ENCODE assay signal across 9 mouse cellular contexts in genomic region chr4:119359196-119359971, GRCm38 (mm10). TPM values are rescaled to one million over a fixed set of nuclear protein-coding genes. Genes with fewer than 3 reads are reported as not detected.
DNase-seq lines count a peak whose midpoint lies in the region; ATAC-seq and TF ChIP-seq lines count a peak whose summit lies in the region.
"Had no signal": no experiment of that assay in that cellular context is flagged by ENCODE, and none has a peak within 500 bp of the region (broad histone marks: within the 10 kb centered on the region; RNA-seq: fewer than 3 reads in every experiment).

No protein-coding gene starts in this region.

- WGBS in heart, adult 2 months, result 7% methylated on average over 30 of the region's 30 CpGs
- WGBS in embryonic facial prominence, embryonic 13.5 days, result 4% methylated on average over 30 of the region's 30 CpGs
- WGBS in hindbrain, postnatal 0 days, result 7% methylated on average over 30 of the region's 30 CpGs
- 11% methylated on average over 30 of the region's 30 CpGs for WGBS in liver, postnatal 0 days (ENCODE audit: insufficient replicate concordance)

- no peak overlapping the region for H3K27ac ChIP-seq in heart, adult 2 months
- H3K27ac ChIP-seq in embryonic facial prominence, embryonic 13.5 days, result peak overlapping the region; percentile 78
- H3K27ac ChIP-seq in hindbrain, postnatal 0 days, result peak overlapping the region; percentile 77
- H3K27ac ChIP-seq in liver, postnatal 0 days (ENCODE audit: low read depth), result 0 out of 2 replicates have a peak overlapping the region, but pooled peaks have one; percentile 6
- H3K27ac ChIP-seq: macrophage had no signal

- no peaks in the 10 kb centered on the region; the same call in 1 of the 2 replicates for H3K4me1 ChIP-seq in heart, adult 2 months (ENCODE audit: control insufficient read depth, insufficient read depth, low read length)
- H3K4me1 ChIP-seq in E14TG2a.4 (replicated peaks; ENCODE audit: low read depth, low read length), result peaks cover 8% of the 10 kb centered on the region; the same call in 1 of the 2 replicates
- no peaks in the 10 kb centered on the region; the same call in 1 of the 2 replicates for H3K4me1 ChIP-seq in embryonic facial prominence, embryonic 13.5 days
- H3K4me1 ChIP-seq in hindbrain, postnatal 0 days (ENCODE audit: insufficient read depth, low read length), result peaks cover 5% of the 10 kb centered on the region; the same call in 1 of the 2 replicates
- peaks cover 4% of the 10 kb centered on the region; the same call in 1 of the 2 replicates for H3K4me1 ChIP-seq in liver, postnatal 0 days (ENCODE audit: insufficient read depth)

- peak overlapping the region; percentile 71 for H3K4me2 ChIP-seq in embryonic facial prominence, embryonic 13.5 days
- peak overlapping the region; percentile 63 for H3K4me2 ChIP-seq in hindbrain, postnatal 0 days (ENCODE audit: low read depth, low read length)
- peak overlapping the region; percentile 77 for H3K4me2 ChIP-seq in liver, postnatal 0 days (ENCODE audit: low read depth, low read length)

- intact Hi-C loops in heart, adult 2 months (cut with DNase I), result no loop called here

- TF ChIP-seq POLR2A in heart, adult 2 months (IDR thresholded peaks at IDR 0.05; ENCODE audit: insufficient read depth, low read depth, low read length), result no peak

- H3K79me2 ChIP-seq in heart, adult 2 months (replicated peaks; ENCODE audit: control insufficient read depth, insufficient read depth, low read length), result no peaks in the 10 kb centered on the region

- no peak for TF ChIP-seq EP300 in heart, adult 2 months (IDR thresholded peaks at IDR 0.05; ENCODE audit: insufficient read depth, low read depth, low read length)
- TF ChIP-seq EP300 in liver, postnatal 0 days (IDR thresholded peaks at IDR 0.05; ENCODE audit: low read depth), result no peak

- peak overlapping the region; percentile 6; the same call in 1 of the 2 replicates for H3K9ac ChIP-seq in heart, adult 2 months (ENCODE audit: low read depth, low read length)
- H3K9ac ChIP-seq in embryonic facial prominence, embryonic 13.5 days, result peak overlapping the region; percentile 70
- H3K9ac ChIP-seq in hindbrain, postnatal 0 days (replicated peaks; ENCODE audit: low read length), result peak overlapping the region; percentile 47
- H3K9ac ChIP-seq in liver, postnatal 0 days (replicated peaks), result peak overlapping the region; percentile 55

- H3K36me3 ChIP-seq in heart, adult 2 months (ENCODE audit: control insufficient read depth, insufficient read depth, low read length), result no peaks in the 10 kb centered on the region
- H3K36me3 ChIP-seq in E14TG2a.4 (ENCODE audit: insufficient read depth, low read length), result no peaks in the 10 kb centered on the region
- no peaks in the 10 kb centered on the region for H3K36me3 ChIP-seq in embryonic facial prominence, embryonic 13.5 days
- H3K36me3 ChIP-seq in hindbrain, postnatal 0 days (ENCODE audit: insufficient read depth, low read length), result no peaks in the 10 kb centered on the region
- no peaks in the 10 kb centered on the region for H3K36me3 ChIP-seq in liver, postnatal 0 days (replicated peaks; ENCODE audit: insufficient read depth, low read length)

- no peak for ATAC-seq in embryonic facial prominence, embryonic 13.5 days (ENCODE audit: insufficient number of reproducible peaks, insufficient read depth, low FRiP score, low TSS enrichment, low read depth)
- peak; percentile 82 for ATAC-seq in hindbrain, postnatal 0 days
- peak; percentile 25; the same call in 1 of the 2 replicates for ATAC-seq in liver, postnatal 0 days

- no peaks in the 10 kb centered on the region for H3K9me3 ChIP-seq in E14TG2a.4 (ENCODE audit: low read length)
- no peaks in the 10 kb centered on the region for H3K9me3 ChIP-seq in embryonic facial prominence, embryonic 13.5 days
- H3K9me3 ChIP-seq in hindbrain, postnatal 0 days (ENCODE audit: low read length), result no peaks in the 10 kb centered on the region
- no peaks in the 10 kb centered on the region for H3K9me3 ChIP-seq in liver, postnatal 0 days (ENCODE audit: low read length)

- no peak for TF ChIP-seq CTCF in heart, adult 2 months (IDR thresholded peaks at IDR 0.05)
- no peak for TF ChIP-seq CTCF in E14TG2a.4 (conservative IDR thresholded peaks at IDR 0.05; ENCODE audit: low read length)
- TF ChIP-seq CTCF in hindbrain, postnatal 0 days (IDR thresholded peaks at IDR 0.05; ENCODE audit: low read depth), result peak; percentile 21; the same call in 1 of the 2 replicates
- TF ChIP-seq CTCF in liver, postnatal 0 days (IDR thresholded peaks at IDR 0.05; ENCODE audit: low read depth), result peak; percentile 3; the same call in 1 of the 2 replicates

- peak overlapping the region; percentile 13; the same call in 1 of the 2 replicates for H3K4me3 ChIP-seq in heart, adult 2 months
- H3K4me3 ChIP-seq in E14TG2a.4 (replicated peaks; ENCODE audit: low read length), result peak overlapping the region; percentile 75
- H3K4me3 ChIP-seq in embryonic facial prominence, embryonic 13.5 days, result peak overlapping the region; percentile 46
- peak overlapping the region; percentile 40 for H3K4me3 ChIP-seq in hindbrain, postnatal 0 days (ENCODE audit: low read length)
- H3K4me3 ChIP-seq in liver, postnatal 0 days (ENCODE audit: low read depth, low read length), result peak overlapping the region; percentile 52

- DNase-seq in heart, adult 2 months, result peak in 1 of 2 experiments; percentile 5
- no peak for DNase-seq in heart, adult 9 months (ENCODE audit: low spot score in 2 of 2)
- DNase-seq in hindbrain, postnatal 0 days (ENCODE audit: low spot score), result peak; percentile 51
- DNase-seq in liver, postnatal 0 days, result peak; percentile 17
- peak; percentile 44 for DNase-seq in testis, postnatal 10 days (ENCODE audit: low spot score)
- no peak for DNase-seq in ovary, adult 18-20 months (ENCODE audit: low spot score)

- H3K27me3 ChIP-seq in heart, adult 2 months (ENCODE audit: control insufficient read depth, insufficient read depth, low read length), result no peaks in the 10 kb centered on the region; the same call in 1 of the 2 replicates
- peaks cover 16% of the 10 kb centered on the region; the same call in 1 of the 2 replicates for H3K27me3 ChIP-seq in E14TG2a.4 (ENCODE audit: insufficient read depth, low read length)
- H3K27me3 ChIP-seq in embryonic facial prominence, embryonic 13.5 days, result no peaks in the 10 kb centered on the region
- no peaks in the 10 kb centered on the region for H3K27me3 ChIP-seq in hindbrain, postnatal 0 days (ENCODE audit: insufficient read depth, low read length)
- H3K27me3 ChIP-seq in liver, postnatal 0 days (ENCODE audit: insufficient read depth, low read length), result no peaks in the 10 kb centered on the region

RNA-seq across cellular contexts. Expression of gene Ppih, which starts 39.0 kb away (rescaled TPM):
- 10 to 100 TPM in 1 of 2 experiments, 1 to 10 TPM in 1; 8.2 to 10.3 TPM for total RNA-seq in heart, adult 2 months (2021)
- 5.5 and 7.4 TPM in 2 replicates for polyA plus RNA-seq in heart, adult 2 months (2012; rRNA removed)
- polyA plus RNA-seq in embryonic facial prominence, embryonic 13.5 days (2015; fragmentation: Nextera tagmentation; extraction: Ambion mirVana), result 103 and 125 TPM in 2 replicates
- 27.4 and 29.9 TPM in 2 replicates for total RNA-seq in hindbrain, postnatal 0 days (2014; rRNA removed)
- 50.4 and 55.3 TPM in 2 replicates for polyA plus RNA-seq in hindbrain, postnatal 0 days (2015; fragmentation: Nextera tagmentation; extraction: Ambion mirVana)
- polyA plus RNA-seq in liver, postnatal 0 days (2015; fragmentation: Nextera tagmentation; extraction: Ambion mirVana), result 24.7 and 28.4 TPM in 2 replicates

RNA-seq across cellular contexts. Expression of gene Ccdc30, which starts 55.9 kb away (rescaled TPM):
- under 1 TPM in 1 of 2 experiments, not detected in 1; 0.52 TPM for total RNA-seq in heart, adult 2 months (2021)
- polyA plus RNA-seq in heart, adult 2 months (2012; rRNA removed), result 0.41 TPM in 1 of 2 replicates, not detected in the other
- polyA plus RNA-seq in embryonic facial prominence, embryonic 13.5 days (2015; fragmentation: Nextera tagmentation; extraction: Ambion mirVana), result 5.0 and 6.4 TPM in 2 replicates
- 10.0 and 13.4 TPM in 2 replicates for total RNA-seq in hindbrain, postnatal 0 days (2014; rRNA removed)
- polyA plus RNA-seq in hindbrain, postnatal 0 days (2015; fragmentation: Nextera tagmentation; extraction: Ambion mirVana), result 23.1 and 24.3 TPM in 2 replicates
- 2.4 and 2.9 TPM in 2 replicates for polyA plus RNA-seq in liver, postnatal 0 days (2015; fragmentation: Nextera tagmentation; extraction: Ambion mirVana)
- polyA plus RNA-seq: macrophage had no signal

Comparison
In these comparisons a context has a peak if more than half of its experiments do, and no peak if none do; other contexts are left out.
1. DNase-seq: peak in hindbrain, postnatal 0 days (single experiment), liver, postnatal 0 days (single experiment) and testis, postnatal 10 days (single experiment); none in heart, adult 9 months (0 of 2) and ovary, adult 18-20 months (single experiment).
2. H3K4me3 ChIP-seq: peak in every context shown above with its lines; median percentile 75 in E14TG2a.4; 52 in liver, postnatal 0 days; 46 in embryonic facial prominence, embryonic 13.5 days; 40 in hindbrain, postnatal 0 days; 13 in heart, adult 2 months.
3. H3K9ac ChIP-seq: peak in every context shown above with its lines; median percentile 70 in embryonic facial prominence, embryonic 13.5 days; 55 in liver, postnatal 0 days; 47 in hindbrain, postnatal 0 days; 6 in heart, adult 2 months.
4. CTCF ChIP-seq: peak in hindbrain, postnatal 0 days (single experiment) and liver, postnatal 0 days (single experiment); none in heart, adult 2 months (single experiment) and E14TG2a.4 (single experiment).
5. Peak in every context shown above with its lines, with median percentiles within 50 percentile points of each other: H3K4me2 ChIP-seq.